Mouse (Mus musculus): ENCODE measurements around the gene Dars. TPM values are rescaled to one million over a fixed set of nuclear protein-coding genes. Genes with fewer than 3 reads are reported as not detected.
"Not testable (repeated sequence)": the region's sequence is repeated elsewhere in the genome, so short reads cannot be mapped to it uniquely, and the experiment has no call there.

Dars gene
- polyA plus RNA-seq, 1 experiment: 47.0 TPM

GRCm38 (mm10) chr1:128323026-128323643 lies 94.0 kb downstream of the Dars start:
- 38% methylated on average over 8 of the region's 8 CpGs for WGBS
- peak overlapping the region; percentile 52; the same call in 1 of the 2 replicates for H3K27ac ChIP-seq (ENCODE audit: control insufficient read depth, insufficient read depth, low read depth, low read length, poor library complexity)
- H3K4me3 ChIP-seq (replicated peaks; ENCODE audit: control insufficient read depth, low read depth, low read length): no peak overlapping the region
- peaks cover 4% of the 10 kb centered on the region for H3K4me1 ChIP-seq (ENCODE audit: control insufficient read depth, insufficient read depth, low read length)
- TF ChIP-seq POLR2A (IDR thresholded peaks at IDR 0.05; ENCODE audit: borderline replicate concordance, control insufficient read depth, low read depth, low read length): no peak
- TF ChIP-seq CTCF (IDR thresholded peaks at IDR 0.05; ENCODE audit: control insufficient read depth, insufficient read depth, low read length): no peak

GRCm38 (mm10) chr1:128319266-128319665 lies 97.9 kb downstream of the Dars start:
- not testable (repeated sequence) for H3K4me1 ChIP-seq (ENCODE audit: control insufficient read depth, insufficient read depth, low read length); H3K4me3 ChIP-seq (replicated peaks; ENCODE audit: control insufficient read depth, low read depth, low read length); H3K27ac ChIP-seq (ENCODE audit: control insufficient read depth, insufficient read depth, low read depth, low read length, poor library complexity)
- WGBS: 74% methylated on average over 6 of the region's 6 CpGs

- H3K27ac ChIP-seq (ENCODE audit: control insufficient read depth, insufficient read depth, low read depth, low read length, poor library complexity): no peak overlapping the region
- WGBS: 8% methylated on average over 4 of the region's 4 CpGs
- no peak overlapping the region for H3K4me3 ChIP-seq (replicated peaks; ENCODE audit: control insufficient read depth, low read depth, low read length)
- TF ChIP-seq POLR2A (IDR thresholded peaks at IDR 0.05; ENCODE audit: borderline replicate concordance, control insufficient read depth, low read depth, low read length) (no peak), CTCF (IDR thresholded peaks at IDR 0.05; ENCODE audit: control insufficient read depth, insufficient read depth, low read length) (no peak)
- no peaks in the 10 kb centered on the region for H3K4me1 ChIP-seq (ENCODE audit: control insufficient read depth, insufficient read depth, low read length)
Measured at GRCm38 (mm10) chr1:128314665-128315064, 102.5 kb downstream of the Dars start.

Other genes starting within 250 kb of the Dars start
- 16.7 and 28.2 TPM in 2 replicates for gene Ubxn4, start 173.4 kb downstream of the Dars start, polyA plus RNA-seq (2011; ENCODE audit: insufficient read depth, insufficient read length, low replicate concordance, missing spikeins)
- gene Lct, start 89.0 kb downstream of the Dars start, polyA plus RNA-seq (2011; ENCODE audit: insufficient read depth, insufficient read length, low replicate concordance, missing spikeins): 0.22 and 0.32 TPM in 2 replicates
- gene Mcm6, start 57.7 kb downstream of the Dars start, polyA plus RNA-seq (2011; ENCODE audit: insufficient read depth, insufficient read length, low replicate concordance, missing spikeins): 68.7 and 72.1 TPM in 2 replicates
- 91.8 and 162 TPM in 2 replicates for gene Cxcr4, start 174.9 kb upstream of the Dars start, polyA plus RNA-seq (2011; ENCODE audit: insufficient read depth, insufficient read length, low replicate concordance, missing spikeins)